Mouse (Mus musculus) cerebellum, adult 2 months (tissue): ENCODE measurements around the gene Ulk3. TPM values are rescaled to one million over a fixed set of nuclear protein-coding genes. Genes with fewer than 3 reads are reported as not detected.
A peak's percentile ranks its signal among the peaks of the same experiment; 100 is the strongest.

Experiments used
- DNase-seq, 2 experiments: peaks; one replicate each; pipeline ENCODE4 v3.0.0; 2021
- H3K27ac ChIP-seq: fragments of 200-500 bp; 2 replicates; pipeline ENCODE4 v1.5.1; 2012; ENCODE audit warnings: low read length, control low read depth, inconsistent platforms; ENCODE audit not compliant: insufficient read depth
- H3K27me3 ChIP-seq: fragments of 200-500 bp; 2 replicates; pipeline ENCODE4 v1.6.1; 2012; ENCODE audit warnings: inconsistent platforms, mild to moderate bottlenecking, low read length, moderate library complexity; ENCODE audit not compliant: control insufficient read depth, insufficient read depth
- H3K4me1 ChIP-seq: fragments of 200-500 bp; 2 replicates; pipeline ENCODE4 v1.6.1; 2011; ENCODE audit warnings: low read length; ENCODE audit not compliant: control insufficient read depth, insufficient read depth
- H3K4me3 ChIP-seq: fragments of 200-500 bp; replicated peaks from 2 replicates; pipeline ENCODE3; 2011; ENCODE audit warnings: mild to moderate bottlenecking, low read depth, low read length, control low read depth; ENCODE audit not compliant: insufficient read depth
- CTCF ChIP-seq: fragments of 200-500 bp; IDR thresholded peaks from 2 replicates; pipeline ENCODE4 v1.5.1; 2011; ENCODE audit warnings: low read depth, mild to moderate bottlenecking, control low read depth, low read length, moderate library complexity, borderline replicate concordance; ENCODE audit not compliant: insufficient read depth
- POLR2A ChIP-seq: fragments of 200-500 bp; IDR thresholded peaks from 2 replicates; pipeline ENCODE4 v1.6.1; 2011; ENCODE audit warnings: low read length, control low read depth, borderline replicate concordance; ENCODE audit not compliant: insufficient read depth
- WGBS: fragments of 180-500 bp; shearing (Covaris S2); methylation state at CpG from one replicate; pipeline ENCODE4 v1.1.7; 2018; 5-methylcytosine and 5-hydroxymethylcytosine counted together
- polyA plus RNA-seq: library from polyadenylated mRNA; depleted of rRNA; stranded (reverse); fragments of >200 nt; gene quantifications from 2 replicates; pipeline ENCODE4 v1.2.3, GENCODE M21; 2012

Gene Ulk3
- polyA plus RNA-seq, 1 experiment: 39.5 TPM

- peak in 1 of 2 experiments; percentile 15 for DNase-seq
- WGBS: 73% methylated on average over 13 of the region's 13 CpGs
- Histone ChIP-seq H3K27me3 (no peaks in the 10 kb centered on the region), H3K27ac (no peak overlapping the region), H3K4me1 (peaks cover 4% of the 10 kb centered on the region; the same call in 1 of the 2 replicates), H3K4me3 (no peak overlapping the region)
- TF ChIP-seq CTCF: no peak
- TF ChIP-seq POLR2A: no peak
Measured at GRCm38 (mm10) chr9:57561711-57562099, 27.5 kb upstream of the Ulk3 start.

DNA sequence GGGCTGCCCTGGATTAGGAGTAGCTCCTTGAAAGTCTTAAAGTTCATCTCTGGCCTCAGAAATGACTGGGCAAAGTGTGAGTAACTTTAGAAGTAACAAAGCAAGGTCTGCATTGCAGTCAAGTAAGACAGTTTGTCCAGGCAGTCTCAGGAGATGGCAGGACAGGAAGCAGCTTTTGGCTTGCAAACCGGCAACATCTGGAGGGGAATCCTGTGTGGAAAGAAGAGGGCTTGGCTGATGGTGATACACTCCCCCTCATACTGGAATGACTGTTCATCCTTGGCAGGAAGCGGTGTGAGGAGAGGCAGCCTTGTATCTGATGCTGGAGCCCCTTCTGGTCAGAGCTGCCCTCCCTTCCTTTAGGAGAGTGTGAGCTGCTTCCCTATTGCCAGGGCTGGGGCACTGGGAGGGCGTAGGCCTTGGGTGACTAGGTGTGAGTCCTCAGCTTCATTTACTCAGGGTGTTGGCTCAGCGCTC lies 26.3 kb upstream of the Ulk3 start:
- H3K4me3 ChIP-seq: no peak overlapping the region
- no peaks in the 10 kb centered on the region for H3K27me3 ChIP-seq
- TF ChIP-seq CTCF (no peak), POLR2A (no peak)
- H3K4me1 ChIP-seq: peaks cover 4% of the 10 kb centered on the region; the same call in 1 of the 2 replicates
- 46% methylated on average over 4 of the region's 4 CpGs for WGBS
- H3K27ac ChIP-seq: no peak overlapping the region
- no peak for DNase-seq

- Histone ChIP-seq H3K27me3 (no peaks in the 10 kb centered on the region), H3K27ac (no peak overlapping the region), H3K4me3 (no peak overlapping the region), H3K4me1 (peaks cover 4% of the 10 kb centered on the region; the same call in 1 of the 2 replicates)
- WGBS: 91% methylated on average over 6 of the region's 6 CpGs
- TF ChIP-seq POLR2A: no peak
- no peak for TF ChIP-seq CTCF
- no peak for DNase-seq
Measured at GRCm38 (mm10) chr9:57564609-57565008, 24.6 kb upstream of the Ulk3 start.

- peaks cover 4% of the 10 kb centered on the region; the same call in 1 of the 2 replicates for H3K4me1 ChIP-seq
- H3K4me3 ChIP-seq: no peak overlapping the region
- TF ChIP-seq CTCF: no peak
- no peak for TF ChIP-seq POLR2A
- H3K27ac ChIP-seq: no peak overlapping the region
- WGBS: 23% methylated on average over 10 of the region's 10 CpGs
- H3K27me3 ChIP-seq: no peaks in the 10 kb centered on the region
- peak in 1 of 2 experiments; percentile 23 for DNase-seq
Measured at GRCm38 (mm10) chr9:57565741-57566221, 23.5 kb upstream of the Ulk3 start.

GRCm38 (mm10) chr9:57566846-57567245 lies 22.4 kb upstream of the Ulk3 start:
- Histone ChIP-seq H3K27me3 (no peaks in the 10 kb centered on the region), H3K4me3 (no peak overlapping the region), H3K27ac (no peak overlapping the region), H3K4me1 (0 out of 2 replicates have a peak, but pooled peaks cover under 1% of the 10 kb centered on the region)
- 35% methylated on average over 8 of the region's 8 CpGs for WGBS
- peak in 1 of 2 experiments; percentile 23 for DNase-seq
- peak; percentile 47; the same call in 1 of the 2 replicates for TF ChIP-seq CTCF
- TF ChIP-seq POLR2A: no peak

DNA sequence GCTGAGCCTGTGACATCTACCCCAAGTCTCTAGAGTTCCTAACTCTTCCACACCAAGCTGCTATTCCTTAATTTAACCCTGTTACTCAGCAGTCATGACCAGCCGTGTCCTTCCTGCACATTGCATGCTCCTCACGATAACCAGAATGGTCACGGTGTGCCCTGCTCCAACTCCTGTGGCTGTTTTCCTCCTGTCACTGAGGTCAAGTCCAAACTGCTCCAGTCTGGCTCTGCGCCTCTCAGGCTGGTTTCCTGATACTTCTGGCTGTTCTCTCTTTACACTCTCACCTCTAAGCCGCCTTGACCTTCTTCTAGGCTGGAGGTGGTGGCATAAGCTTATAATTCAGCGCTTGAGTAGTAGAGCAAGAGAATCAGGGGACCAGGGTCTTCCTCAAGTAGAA lies 20.8 kb upstream of the Ulk3 start:
- 92% methylated on average over 6 of the region's 6 CpGs for WGBS
- H3K27me3 ChIP-seq: no peaks in the 10 kb centered on the region

GRCm38 (mm10) chr9:57574397-57574796 lies 14.9 kb upstream of the Ulk3 start:
- no peaks in the 10 kb centered on the region for H3K4me1 ChIP-seq
- TF ChIP-seq POLR2A: no peak
- no peak for TF ChIP-seq CTCF
- DNase-seq: no peak

More for the DNA sequence above, 20.8 kb upstream of the Ulk3 start:
- DNase-seq: no peak
- H3K27ac ChIP-seq: no peak overlapping the region
- no peaks in the 10 kb centered on the region for H3K4me1 ChIP-seq
- H3K4me3 ChIP-seq: no peak overlapping the region
- TF ChIP-seq CTCF (no peak), POLR2A (no peak)

DNA sequence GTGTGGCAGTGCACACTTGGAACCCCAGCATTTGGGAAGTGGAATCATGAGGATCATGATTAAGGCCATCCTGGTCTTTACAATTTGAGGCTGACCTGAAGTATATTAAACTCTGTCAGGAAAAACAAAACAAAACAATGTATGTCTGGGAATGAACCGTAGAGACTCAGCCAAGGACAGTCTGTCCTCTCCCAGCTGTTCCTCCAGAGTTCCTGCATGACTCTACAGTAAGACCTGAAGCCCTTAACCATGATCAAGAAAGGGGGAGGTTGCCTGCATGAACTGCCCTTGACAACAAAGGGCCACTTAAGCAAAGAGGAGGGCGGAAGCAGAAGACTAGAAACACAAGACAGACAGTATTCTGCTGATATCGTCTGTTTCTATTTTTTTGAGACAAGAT lies 13.7 kb upstream of the Ulk3 start:
- 77% methylated on average over 3 of the region's 3 CpGs for WGBS
- Histone ChIP-seq H3K27me3 (no peaks in the 10 kb centered on the region), H3K4me1 (no peaks in the 10 kb centered on the region), H3K4me3 (no peak overlapping the region), H3K27ac (no peak overlapping the region)
- TF ChIP-seq CTCF (no peak), POLR2A (no peak)
- DNase-seq: no peak

More at GRCm38 (mm10) chr9:57574397-57574796, 14.9 kb upstream of the Ulk3 start:
- Histone ChIP-seq H3K27ac (no peak overlapping the region), H3K27me3 (no peaks in the 10 kb centered on the region), H3K4me3 (no peak overlapping the region)
